Mouse (Mus musculus) adrenal gland, adult 2 months (tissue): ENCODE measurements around the gene Cdh13. TPM values are rescaled to one million over a fixed set of nuclear protein-coding genes. Genes with fewer than 3 reads are reported as not detected.

Experiments
- DNase-seq: peaks from one replicate; pipeline ENCODE4 v3.0.0; 2021
- polyA plus RNA-seq: library from polyadenylated mRNA; depleted of rRNA; stranded (reverse); fragments of >200 nt; gene quantifications from 2 replicates; pipeline ENCODE4 v1.2.3, GENCODE M21; 2012
- total RNA-seq, 2 experiments: library from RNA; stranded (reverse); gene quantifications; 2 replicates each; pipeline ENCODE4 v1.2.3; 2021

The Cdh13 gene
- total and polyA plus RNA-seq, 3 experiments, result 5.3 to 8.7 (median 8.1) TPM

DNA sequence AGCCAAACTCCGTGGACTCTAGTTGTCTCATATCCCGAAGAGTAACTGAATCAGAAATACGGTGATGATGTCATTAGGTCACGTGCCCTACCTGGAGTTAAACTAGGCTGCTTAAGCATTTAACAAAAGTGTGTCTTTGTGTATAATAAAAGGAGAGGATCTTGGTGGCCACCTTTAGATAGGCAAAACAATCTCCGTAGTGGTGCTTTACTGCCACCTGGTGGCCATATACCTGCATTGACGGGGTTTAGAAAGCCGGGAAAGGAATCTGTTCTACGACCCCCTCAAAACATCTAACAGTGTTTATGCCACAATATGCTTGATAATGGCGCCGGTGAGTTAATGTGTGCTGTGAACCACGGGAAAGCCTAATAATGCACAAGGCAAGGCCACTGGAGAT lies 781.0 kb downstream of the Cdh13 start:
- DNase-seq, result peak; percentile 42

DNA sequence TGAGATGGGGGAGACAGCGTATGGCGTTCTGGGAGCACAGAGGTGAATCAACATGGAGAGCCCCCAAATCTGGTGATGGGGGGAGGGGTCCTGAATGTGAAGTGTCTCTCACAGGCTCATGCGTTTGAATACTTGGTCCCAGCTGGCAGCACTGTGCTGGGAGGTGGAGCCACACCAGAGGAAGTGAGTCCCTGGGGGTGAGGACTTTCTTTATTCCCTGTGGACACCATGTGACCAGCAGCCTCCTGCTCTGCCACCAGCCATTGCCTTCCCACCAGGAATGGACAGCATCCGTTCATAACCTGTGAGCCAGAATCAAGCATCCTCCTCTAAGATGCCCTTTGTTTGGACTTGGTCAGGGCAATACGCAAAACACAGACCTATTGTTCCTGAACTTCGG lies 788.8 kb downstream of the Cdh13 start:
- no peak for DNase-seq

DNA sequence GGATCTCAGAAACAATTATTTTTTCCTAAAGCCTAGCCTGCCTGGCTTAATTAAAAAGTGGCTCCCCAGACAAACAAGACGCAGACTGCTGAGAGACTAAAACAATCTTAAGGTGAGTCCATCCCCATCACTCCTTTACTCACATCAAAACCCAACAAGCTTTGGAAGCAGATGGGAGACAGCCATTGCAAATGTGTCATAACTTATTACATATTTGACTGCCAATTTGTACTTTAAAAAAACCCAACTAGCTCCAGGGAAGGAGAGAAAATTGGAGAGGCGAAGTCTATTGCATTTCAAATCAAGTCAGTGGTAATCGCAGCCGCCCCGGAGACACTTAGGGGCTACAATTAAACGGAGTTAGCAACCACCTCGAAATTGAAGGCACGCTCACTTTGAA lies 801.5 kb downstream of the Cdh13 start:
- no peak for DNase-seq

DNA sequence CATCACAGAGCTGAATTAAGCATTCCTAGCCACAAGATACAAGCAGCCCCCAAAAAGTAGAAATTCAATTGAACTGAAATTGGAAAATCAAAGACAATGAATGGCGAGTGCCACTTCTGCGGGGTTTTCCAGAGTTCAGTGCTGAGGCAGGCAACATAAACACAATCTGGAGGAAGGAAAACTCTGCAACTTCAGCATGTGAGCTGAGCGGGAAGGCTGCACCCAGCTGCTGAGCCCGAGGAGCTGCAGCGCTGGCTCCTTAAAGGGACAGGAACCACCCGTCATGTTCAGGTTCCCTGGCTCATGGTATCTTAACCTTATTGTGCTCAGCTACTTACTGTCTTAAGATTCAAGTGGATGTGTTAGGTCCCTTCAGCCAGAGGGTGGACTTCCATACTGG lies 814.7 kb downstream of the Cdh13 start:
- DNase-seq, result no peak

DNA sequence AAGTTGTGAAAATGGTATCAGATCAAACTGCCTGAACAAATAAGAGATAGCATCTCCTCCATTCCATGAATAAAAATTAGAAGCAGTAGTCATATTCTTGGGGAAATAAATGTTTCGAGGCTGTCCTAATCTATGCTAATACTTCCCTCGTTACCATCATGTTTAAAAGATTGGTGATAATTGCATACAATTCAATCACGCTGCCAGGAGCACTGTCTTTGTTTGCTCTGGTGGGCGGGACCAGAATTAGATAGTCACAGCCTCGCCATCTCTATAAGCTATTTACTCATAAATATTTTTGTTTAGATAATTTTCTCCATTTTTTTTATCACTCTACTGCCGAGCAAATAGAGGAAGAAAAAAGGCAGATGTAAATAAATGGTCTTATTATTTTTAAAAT lies 819.3 kb downstream of the Cdh13 start:
- DNase-seq, result no peak

DNA sequence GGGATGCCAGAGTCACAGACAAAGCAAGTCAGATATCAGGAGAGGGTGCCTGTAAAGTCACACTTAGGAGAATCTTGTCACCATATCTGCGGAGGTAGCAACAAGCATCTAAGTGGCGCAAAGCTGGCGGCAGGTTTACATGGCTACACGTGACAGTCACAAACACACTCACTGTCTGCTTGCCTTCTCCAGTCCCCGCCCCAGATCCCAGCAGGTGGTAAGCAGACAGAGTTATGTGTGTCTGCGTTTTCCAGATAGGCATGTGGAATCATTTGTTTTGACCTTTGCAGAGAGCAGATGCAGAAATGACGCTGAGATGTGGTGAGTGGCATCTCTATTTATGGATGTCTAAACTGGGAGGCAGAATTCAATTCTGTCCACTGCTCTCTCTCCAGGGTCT lies 826.1 kb downstream of the Cdh13 start:
- DNase-seq, result no peak

DNA sequence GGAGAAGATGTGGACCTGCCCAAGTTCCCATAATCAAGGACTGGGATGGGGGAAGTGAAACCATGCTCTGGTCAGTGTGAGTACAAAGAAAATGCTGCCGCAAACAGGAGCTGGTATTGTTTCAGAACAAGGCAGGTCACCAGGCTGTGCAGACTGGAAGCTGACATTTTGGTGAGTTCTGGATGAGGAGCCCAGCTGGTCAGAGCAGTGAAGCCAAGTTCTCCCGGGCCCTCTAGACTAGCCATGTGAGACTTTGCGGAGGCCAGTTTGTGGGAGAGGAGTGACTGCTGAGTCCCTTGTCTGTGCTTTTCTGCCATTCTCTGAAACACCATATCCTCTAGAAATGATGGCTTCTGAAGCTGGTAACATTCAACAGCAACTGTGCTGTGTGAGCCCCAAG lies 829.3 kb downstream of the Cdh13 start:
- DNase-seq, result no peak

DNA sequence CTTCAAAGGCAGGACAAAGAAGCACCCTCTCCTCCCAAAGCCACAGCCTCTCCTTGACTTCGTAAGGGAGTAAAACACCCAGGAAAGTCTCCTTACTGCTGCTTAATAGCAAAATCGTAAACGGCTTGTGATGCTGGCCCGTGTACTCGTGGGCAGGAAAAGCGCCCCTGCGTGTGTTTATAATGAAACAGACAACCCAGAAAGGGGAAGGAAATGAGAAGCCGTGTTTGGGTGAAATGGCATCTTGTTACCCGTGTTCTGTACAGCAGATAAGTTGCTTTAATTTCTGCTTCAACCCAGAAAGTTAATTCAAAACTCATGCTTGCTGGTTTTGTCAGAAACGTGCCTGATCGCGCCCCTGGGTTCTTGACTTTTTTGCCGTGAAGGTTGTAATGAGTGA lies 837.7 kb downstream of the Cdh13 start:
- DNase-seq, result no peak

DNA sequence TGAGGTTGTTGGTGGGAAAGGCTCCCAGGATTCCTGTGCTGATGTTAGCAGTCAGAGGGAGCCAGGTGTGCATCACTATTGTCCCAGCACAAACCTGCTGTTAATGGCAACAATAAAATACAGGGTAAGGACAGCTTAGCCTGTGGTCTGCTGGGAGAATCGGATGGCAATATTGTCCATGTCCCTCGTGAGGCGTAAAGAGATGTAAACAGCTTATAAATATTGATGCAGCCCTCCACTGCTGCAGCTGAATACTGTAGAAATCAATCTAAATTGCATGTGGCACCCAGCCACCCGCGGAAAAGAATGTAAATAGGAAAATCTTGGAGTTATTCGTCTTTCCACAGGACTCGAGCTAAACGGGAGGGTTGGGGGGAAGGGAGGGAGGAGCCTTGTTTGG lies 844.3 kb downstream of the Cdh13 start:
- no peak for DNase-seq

DNA sequence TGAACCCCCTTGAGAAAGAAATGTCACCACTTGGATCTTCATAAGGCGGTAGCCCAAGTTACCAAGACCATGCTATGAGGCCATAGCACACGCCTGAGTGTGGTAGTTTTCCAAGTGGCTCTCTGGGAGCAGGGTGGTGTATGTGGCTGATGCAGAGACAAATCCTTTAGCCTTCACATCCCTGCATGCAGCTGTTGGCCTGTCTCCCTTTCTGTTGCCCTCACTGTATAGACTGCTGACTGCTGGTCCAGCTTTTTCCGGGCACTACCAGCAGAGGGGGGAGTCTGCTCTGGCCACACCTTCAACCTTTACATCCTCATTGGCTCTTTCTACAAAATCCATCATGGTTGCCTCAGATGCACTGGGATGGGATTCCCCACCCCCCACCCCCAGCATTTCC lies 844.7 kb downstream of the Cdh13 start:
- no peak for DNase-seq

DNA sequence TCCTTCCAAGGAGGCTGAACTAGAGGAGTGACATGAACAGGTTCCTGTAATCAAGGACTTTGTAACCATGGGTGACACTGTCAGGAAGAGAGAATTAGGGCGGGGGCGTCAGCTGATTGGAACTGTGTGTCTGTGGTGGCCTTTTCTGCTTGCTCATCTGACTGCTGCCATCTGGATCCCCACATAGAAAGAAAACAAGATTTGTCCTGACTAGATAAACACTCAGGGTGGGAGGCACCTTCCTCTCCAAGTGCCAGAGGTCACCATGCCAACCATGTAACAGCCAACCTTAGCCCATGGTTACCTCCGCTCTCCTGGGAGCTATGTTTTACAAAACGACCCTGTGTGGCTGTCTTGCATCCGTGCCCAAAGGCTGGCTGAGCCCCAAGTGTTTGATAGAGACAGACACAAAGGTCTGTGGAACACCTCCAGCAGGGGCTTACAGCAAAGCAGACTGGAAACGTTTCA lies 873.0 kb downstream of the Cdh13 start:
- DNase-seq, result no peak

DNA sequence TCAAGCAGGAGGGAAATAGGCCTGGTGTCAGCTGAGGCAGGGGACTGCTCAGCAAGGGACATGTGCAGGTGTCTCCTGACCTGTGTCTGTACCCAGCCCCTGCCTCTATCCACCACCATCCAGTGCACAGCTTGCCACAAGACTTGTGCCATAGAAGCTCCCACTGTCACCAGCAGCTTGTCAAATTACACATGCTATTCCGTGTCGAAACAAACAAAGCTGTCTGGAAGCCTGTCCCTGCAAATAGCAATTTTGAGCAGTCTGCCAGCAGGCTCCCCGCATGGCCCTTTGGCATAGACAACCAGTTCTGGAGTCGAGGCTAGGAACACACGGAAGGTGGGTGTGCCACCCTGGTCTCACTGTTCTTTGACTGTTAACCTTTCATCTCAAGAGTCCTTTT lies 875.1 kb downstream of the Cdh13 start:
- no peak for DNase-seq

DNA sequence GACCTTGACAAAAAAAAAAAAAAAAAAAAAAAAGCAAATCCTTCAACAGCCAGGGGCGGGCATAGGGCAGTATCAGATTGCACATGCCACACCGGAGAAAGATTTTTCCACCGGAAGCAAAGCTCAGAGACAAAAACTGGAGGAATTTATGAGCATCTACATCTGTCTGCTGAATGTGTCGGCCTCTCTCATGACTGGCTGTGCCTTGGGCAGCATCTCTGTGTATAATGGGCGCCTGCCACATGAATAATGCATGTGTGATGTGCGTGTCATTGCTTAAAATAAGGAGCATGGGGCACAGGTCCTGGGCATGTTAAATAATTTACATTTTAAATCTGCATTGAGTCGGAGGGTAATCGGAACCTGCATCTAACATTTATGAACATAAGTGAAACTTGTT lies 876.3 kb downstream of the Cdh13 start:
- no peak for DNase-seq

DNA sequence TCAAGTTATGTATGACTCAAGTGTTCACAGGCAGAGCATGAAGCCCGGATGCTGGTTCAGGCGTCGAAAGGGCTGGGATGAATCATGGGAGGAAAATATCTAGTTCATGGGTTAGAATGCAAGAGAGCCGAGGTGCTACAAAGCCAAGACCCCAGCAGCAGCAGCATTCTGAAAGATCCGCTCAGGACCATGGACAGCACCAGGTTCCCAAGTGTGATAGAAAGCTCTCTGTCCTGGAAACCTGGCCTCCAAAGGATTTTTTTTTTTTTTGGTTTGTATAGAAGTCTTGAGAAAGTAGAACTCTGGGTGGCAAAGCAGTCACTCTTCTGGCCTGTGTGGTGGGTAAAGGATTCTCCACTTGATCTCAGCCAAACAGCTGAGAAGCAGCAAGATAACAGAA lies 880.5 kb downstream of the Cdh13 start:
- no peak for DNase-seq

DNA sequence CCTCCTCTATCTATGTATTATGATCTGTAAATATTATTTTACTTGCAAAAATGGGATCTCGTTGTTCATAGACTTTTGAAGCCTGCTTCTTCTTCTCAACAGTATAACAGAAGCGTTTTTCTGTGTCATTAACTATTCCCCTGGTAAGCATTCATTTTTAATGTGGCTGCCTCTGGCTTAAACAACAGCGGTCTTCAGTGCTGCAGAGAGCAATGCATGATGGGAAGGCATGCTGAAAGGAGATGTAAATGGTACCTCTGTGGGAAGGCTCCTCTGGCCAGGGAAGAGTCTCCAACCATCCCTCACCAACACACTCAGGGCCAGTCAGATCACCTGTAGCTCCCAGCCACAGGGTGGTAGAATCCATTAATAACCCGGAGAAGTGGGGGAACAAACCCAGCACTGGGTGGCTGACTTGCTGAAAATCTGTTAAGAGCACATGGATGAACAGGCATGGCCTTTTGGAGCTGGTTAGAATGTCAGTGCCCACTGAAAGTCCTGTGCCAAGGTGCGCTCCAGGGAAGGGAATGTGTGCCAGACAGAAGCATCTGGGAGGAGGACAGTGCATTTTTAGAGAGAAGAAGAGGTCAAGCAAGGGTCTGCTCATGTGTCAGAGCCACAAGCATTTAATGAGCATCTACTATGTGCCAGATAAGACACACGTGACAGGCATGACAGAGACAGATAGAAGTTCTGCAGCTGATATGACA lies 893.8 kb downstream of the Cdh13 start:
- DNase-seq, result no peak

DNA sequence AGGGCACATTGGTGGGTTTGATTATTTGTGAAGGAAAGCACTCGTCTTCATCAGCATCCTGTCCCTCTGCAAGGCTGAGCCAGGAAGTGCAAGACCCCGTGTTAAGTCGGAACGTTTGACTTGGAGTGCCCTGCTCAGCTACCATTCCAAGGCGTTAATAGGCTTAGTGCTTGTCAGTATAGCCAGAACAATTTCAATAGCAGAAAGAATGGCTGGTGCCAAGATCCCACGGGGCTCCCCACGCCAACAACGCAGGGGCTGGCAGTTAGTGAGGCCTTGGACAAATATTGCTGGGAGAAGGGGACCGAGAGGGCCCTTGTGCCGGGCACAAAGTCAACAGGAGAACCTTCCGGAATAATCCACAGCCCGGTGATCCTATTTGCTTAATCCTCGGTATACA lies 897.1 kb downstream of the Cdh13 start:
- no peak for DNase-seq

DNA sequence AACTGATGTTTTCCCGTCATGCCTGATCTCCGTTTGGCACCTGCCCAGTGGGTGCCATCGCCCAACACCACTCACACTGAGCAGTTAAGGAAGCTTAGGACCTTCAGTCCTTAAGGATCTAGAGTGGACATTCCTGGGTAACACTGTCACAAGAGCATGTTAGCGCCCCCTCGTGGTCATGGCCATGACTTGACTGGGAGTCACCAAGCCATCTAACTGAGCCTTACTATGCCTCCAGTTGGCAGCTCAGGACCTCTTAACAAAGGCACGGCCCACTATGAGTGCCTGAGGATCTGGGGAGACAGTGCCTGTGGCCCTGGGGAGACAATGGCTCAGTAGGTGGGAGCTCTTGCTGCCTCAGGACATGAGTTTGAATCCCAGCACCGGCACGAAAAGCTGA lies 912.2 kb downstream of the Cdh13 start:
- no peak for DNase-seq

DNA sequence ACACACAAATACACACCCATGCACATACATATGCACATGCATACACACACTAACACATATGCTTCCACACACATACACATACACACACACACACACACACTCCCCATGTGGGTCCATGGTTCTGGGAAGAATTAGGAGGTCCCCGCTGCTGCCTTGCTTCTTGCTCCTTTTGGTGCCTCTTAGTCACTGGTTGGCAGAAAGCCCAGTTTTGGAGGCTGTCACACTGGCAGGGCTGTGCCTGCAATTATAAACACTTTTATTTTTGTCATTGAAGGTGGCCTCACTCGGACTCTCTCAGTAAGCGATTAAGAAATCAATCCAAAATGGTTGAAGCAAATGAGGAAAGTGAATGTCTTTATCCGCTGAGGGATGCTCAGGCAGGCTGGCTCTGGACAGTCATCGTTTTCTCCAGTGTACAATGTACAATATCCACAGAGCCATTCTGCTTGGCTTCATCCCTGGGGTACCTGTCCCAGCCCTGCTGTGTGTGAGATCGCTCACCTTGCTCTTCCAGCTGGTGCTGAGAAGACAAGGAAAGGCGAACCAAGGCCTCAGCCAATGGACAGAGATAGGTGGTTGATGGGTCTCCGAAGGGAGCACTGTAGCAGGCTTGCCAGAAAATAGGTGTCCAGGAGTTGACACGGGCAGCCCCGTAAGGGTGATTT lies 913.1 kb downstream of the Cdh13 start:
- DNase-seq, result peak; percentile 73

DNA sequence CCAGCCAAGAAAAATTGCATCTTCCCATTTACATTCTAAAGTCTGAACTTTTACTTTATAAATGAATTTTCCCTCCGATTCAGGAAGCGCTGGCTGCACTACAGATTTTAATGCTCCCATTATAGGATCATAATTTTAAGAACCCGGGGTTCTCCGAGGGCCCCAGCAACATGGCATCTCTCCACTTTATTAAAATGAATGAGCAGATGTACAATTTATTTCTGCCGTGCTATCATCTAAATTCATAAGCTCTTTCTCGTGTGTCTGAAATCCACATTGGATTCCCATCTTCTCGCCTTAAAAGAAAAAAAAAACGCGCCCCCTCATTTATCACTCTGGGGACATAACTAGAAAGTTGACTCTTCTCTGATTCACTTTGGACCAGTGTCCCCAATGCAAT lies 925.0 kb downstream of the Cdh13 start:
- DNase-seq, result no peak

DNA sequence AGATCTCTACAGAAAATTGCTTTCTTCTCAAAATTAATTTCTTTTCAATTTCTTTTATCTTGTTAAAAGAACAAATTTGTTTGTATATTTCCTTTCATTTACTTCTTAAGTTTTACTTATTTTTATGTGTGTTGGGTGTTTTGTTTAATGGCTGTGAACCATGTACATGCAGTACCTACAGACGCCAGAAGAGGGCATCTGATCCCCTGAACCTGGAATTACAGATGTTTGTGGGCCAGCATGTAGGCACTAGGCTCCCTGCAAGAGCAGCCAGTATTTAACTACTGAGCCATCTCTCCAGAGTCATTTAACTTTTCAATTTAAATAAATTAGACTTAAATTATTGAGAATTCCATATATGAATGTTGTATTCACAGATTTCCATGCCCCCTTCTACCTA lies 941.0 kb downstream of the Cdh13 start:
- peak; percentile 39 for DNase-seq

DNA sequence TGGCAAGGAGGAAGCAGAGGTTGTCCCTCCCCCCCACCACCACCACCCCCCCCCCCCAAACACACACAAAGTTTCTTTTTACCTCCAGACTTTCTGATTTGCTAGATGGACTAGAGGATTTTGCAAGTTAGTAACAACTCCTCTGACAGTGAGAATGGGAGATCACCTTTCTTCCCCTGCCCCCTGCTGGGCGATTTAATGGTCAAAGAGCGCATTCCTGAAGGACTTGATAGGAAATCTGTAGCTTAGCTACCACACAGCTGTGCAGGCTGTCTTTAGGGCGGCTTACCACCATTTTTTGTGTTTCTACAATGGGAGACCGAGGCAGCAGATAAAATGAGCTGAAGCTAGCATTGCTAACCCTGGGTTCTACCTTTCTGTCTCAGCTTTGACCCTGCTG lies 961.6 kb downstream of the Cdh13 start:
- no peak for DNase-seq

DNA sequence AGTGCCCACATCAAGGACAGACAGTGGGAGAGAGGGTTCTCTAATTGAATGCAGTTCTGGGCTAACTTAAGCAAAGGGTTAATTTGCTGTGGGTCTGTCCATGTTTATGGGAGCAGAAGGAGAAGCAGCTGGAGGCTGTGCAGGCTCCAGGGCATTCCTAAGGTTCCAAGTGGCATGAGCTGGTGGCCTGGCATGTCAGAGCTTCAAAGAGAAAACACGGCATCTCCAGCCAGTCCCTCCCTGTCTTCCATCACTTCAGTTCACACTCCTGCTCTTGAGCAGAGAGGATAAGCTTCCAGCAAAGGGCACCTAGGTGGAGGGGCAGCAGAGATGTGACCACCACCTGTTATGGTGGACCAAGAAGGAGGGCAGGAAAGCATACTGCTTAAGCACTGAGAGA lies 962.1 kb downstream of the Cdh13 start:
- no peak for DNase-seq

DNA sequence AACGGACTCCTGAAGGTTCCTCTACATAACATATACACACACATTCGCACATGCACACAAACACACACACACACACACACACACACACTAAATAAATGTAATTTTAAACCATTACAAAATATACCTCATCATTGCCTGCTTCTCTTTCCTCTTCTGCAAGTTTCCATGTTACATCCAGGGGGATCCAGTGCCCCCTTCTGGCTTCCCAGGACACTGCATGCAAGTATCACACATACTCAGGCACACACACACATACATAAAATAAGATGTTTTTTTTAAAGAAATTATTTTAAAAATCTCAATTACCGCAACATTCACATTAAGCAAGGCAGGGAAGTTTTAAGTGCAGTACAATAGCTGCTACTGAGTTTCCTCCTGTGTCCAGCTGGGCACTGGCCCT lies 970.8 kb downstream of the Cdh13 start:
- DNase-seq, result no peak

DNA sequence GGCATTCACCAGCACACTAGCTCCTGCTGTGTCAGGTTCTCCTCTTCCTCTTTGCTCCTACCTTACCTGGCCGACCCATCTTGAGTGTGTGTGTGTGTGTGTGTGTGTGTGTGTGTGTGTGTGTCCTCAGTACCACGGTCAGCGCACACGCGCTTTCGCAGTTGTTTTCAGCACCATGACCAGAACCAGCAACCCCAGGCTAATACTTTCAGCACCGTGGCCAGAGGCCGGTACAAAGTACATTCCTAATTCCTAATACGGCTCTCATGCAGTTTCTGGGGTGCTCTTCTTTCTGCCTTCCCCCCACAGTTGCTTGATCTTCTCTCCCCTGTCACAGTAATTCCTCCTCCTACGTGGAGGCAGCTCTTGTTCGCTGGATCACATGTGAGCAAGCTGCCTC lies 975.1 kb downstream of the Cdh13 start:
- peak; percentile 4 for DNase-seq
